Mouse (Mus musculus): ENCODE measurements around the gene Fbxo46.

- TF ChIP-seq CTCF (IDR thresholded peaks at IDR 0.05; ENCODE audit: borderline replicate concordance, control insufficient read depth, extremely low read depth, insufficient read depth, low read length, poor library complexity) (no peak), POLR2A (IDR thresholded peaks at IDR 0.05; ENCODE audit: control insufficient read depth, extremely low read depth, insufficient read depth, low read length, poor library complexity) (no peak)
These were observed 17.1 kb downstream of the Fbxo46 start for GRCm38 (mm10) chr7:19136673-19137334.
